Mouse (Mus musculus): ENCODE results near the gene Map1lc3a. TPM values are rescaled to one million over a fixed set of nuclear protein-coding genes. Genes with fewer than 3 reads are reported as not detected.

Map1lc3a gene
- polyA plus RNA-seq, 1 experiment, result 134 TPM

DNA sequence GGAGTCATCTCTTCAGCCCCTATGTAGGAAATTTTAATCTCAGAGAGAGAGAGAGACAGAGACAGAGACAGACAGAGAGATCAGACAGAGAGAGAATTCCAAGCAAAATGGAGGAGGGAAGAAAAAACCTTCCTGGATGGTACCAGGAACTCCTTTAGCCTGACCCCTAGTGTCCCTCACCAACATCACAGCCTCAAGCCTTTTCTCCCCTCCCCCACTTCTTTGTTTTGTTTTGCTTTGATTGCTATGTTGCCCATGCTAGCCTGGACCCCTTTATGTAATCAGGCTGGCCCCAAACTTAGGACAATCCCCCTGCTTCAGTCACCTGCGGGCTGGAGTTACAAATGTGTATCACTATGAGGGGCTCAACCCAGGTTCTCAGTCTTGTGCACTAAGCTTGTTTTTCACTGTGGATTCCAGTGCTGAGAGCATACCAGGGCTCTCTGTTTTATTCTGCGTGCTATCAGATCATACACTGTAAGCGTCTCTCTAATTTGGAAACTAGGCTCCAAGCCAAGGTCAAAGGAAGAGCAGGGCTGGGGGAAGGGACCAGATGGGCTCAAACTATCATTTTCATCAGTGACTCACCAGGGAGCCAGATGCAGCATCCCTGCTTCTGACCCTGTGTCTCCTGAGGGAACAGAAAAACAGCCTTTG is 33.0 kb downstream of the Map1lc3a start:
- TF ChIP-seq CTCF (IDR thresholded peaks at IDR 0.05; ENCODE audit: borderline replicate concordance, insufficient read depth, low read length), result no peak
- TF ChIP-seq POLR2A (IDR thresholded peaks at IDR 0.05; ENCODE audit: low read depth, low read length), result no peak
- H3K27ac ChIP-seq (ENCODE audit: insufficient read depth, low read length), result peak overlapping the region; percentile 46; the same call in 1 of the 2 replicates
- H3K4me3 ChIP-seq (ENCODE audit: insufficient read depth, low read length), result no peak overlapping the region
- 0 out of 2 replicates have a peak, but pooled peaks cover 6% of the 10 kb centered on the region for H3K4me1 ChIP-seq (ENCODE audit: control insufficient read depth, insufficient read depth, low read length)

DNA sequence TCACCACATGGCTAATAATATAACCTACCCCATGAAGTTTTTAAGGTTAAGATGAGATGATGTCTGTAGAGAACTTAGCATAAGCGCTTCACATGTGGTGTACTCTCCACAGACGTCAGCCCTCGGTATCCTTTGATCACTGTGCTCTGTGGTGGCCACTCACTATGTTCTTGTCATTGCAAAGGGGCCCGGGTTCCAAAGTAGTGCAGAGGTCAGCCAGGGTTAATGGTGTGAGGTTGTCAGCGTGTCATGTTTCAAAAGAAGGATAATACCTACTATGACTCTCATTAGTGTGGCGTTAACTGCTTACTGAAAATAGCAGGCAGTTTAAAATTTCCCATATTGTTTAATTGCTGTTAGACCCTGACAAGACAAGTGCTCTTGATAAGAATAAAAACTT is 37.6 kb downstream of the Map1lc3a start:
- Histone ChIP-seq H3K4me3 (ENCODE audit: insufficient read depth, low read length) (no peak overlapping the region), H3K4me1 (ENCODE audit: control insufficient read depth, insufficient read depth, low read length) (0 out of 2 replicates have a peak, but pooled peaks cover 6% of the 10 kb centered on the region), H3K27ac (ENCODE audit: insufficient read depth, low read length) (no peak overlapping the region)
- TF ChIP-seq POLR2A (IDR thresholded peaks at IDR 0.05; ENCODE audit: low read depth, low read length) (no peak), CTCF (IDR thresholded peaks at IDR 0.05; ENCODE audit: borderline replicate concordance, insufficient read depth, low read length) (no peak)

DNA sequence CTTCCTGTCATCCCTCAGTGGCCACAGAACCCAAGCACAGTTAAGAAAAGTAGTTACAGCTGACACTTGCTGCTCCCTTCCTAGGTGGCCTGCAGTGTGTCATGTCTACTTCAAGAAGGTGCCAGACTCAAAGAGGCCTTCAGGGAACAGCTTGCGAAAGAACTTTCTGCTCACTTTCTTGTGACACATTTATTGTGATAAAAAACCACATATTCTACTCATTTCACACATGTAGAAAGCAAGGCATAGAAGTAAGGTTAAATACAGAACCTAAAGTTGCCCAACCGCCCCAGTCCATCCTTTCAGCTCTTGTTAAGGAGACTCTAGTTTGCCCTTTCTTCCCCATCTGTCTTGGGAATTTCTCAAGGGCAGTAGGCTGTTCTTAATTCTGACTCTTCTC is 42.5 kb downstream of the Map1lc3a start:
- Histone ChIP-seq H3K4me3 (ENCODE audit: insufficient read depth, low read length) (no peak overlapping the region), H3K4me1 (ENCODE audit: control insufficient read depth, insufficient read depth, low read length) (no peaks in the 10 kb centered on the region), H3K27ac (ENCODE audit: insufficient read depth, low read length) (no peak overlapping the region)
- no peak for TF ChIP-seq CTCF (IDR thresholded peaks at IDR 0.05; ENCODE audit: borderline replicate concordance, insufficient read depth, low read length)
- no peak for TF ChIP-seq POLR2A (IDR thresholded peaks at IDR 0.05; ENCODE audit: low read depth, low read length)

DNA sequence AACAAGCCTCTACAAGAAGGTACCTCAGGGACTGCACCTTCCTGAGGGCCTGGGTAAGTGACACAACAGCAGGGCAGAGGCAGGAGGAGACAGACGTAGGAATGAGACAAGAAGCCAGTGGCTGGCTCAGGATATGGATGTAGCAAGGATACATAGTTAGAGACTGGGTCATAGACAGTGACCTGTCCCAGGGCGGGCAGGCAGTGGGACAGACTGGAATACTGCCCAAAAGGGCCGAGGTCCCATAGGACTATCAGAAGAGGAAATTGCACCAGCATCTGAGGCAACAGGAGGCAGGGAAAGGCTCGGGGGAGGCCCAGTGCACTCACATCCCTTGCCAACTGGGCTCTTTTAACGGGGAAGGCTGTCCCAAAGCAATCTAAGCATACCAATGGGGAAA is 44.5 kb downstream of the Map1lc3a start:
- no peak overlapping the region for H3K4me3 ChIP-seq (ENCODE audit: insufficient read depth, low read length)
- H3K27ac ChIP-seq (ENCODE audit: insufficient read depth, low read length), result no peak overlapping the region
- H3K4me1 ChIP-seq (ENCODE audit: control insufficient read depth, insufficient read depth, low read length), result no peaks in the 10 kb centered on the region
- TF ChIP-seq CTCF (IDR thresholded peaks at IDR 0.05; ENCODE audit: borderline replicate concordance, insufficient read depth, low read length) (no peak), POLR2A (IDR thresholded peaks at IDR 0.05; ENCODE audit: low read depth, low read length) (no peak)

DNA sequence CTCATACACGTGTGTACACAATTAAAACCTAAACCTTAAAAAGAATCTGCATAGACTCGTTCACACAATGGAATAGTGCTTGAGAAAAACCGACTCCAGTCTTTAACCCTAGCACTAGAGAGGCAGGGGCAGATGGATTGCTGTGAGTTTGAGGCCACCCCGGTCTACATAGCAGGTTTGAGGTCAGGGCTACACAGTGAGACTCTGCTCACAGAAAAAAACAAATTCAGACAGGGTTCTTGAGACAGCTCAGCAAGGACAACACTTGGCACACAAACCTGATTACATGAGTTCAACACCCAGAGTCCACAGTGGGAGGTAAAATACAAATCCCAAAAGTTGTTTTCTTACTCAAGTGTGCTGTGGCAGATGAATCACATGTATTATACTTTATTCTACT is 49.9 kb downstream of the Map1lc3a start:
- TF ChIP-seq POLR2A (IDR thresholded peaks at IDR 0.05; ENCODE audit: low read depth, low read length) (no peak), CTCF (IDR thresholded peaks at IDR 0.05; ENCODE audit: borderline replicate concordance, insufficient read depth, low read length) (no peak)
- Histone ChIP-seq H3K4me3 (ENCODE audit: insufficient read depth, low read length) (no peak overlapping the region), H3K27ac (ENCODE audit: insufficient read depth, low read length) (no peak overlapping the region), H3K4me1 (ENCODE audit: control insufficient read depth, insufficient read depth, low read length) (no peaks in the 10 kb centered on the region)

Other genes starting within 250 kb of the Map1lc3a start
- 52.0 and 52.2 TPM in 2 replicates for gene Ahcy, start 201.8 kb upstream of the Map1lc3a start, polyA plus RNA-seq (2011; ENCODE audit: insufficient read length, low read depth, missing spikeins)
- gene Itch, start 142.8 kb upstream of the Map1lc3a start, polyA plus RNA-seq (2011; ENCODE audit: insufficient read length, low read depth, missing spikeins), result 62.4 and 73.3 TPM in 2 replicates
- gene Dynlrb1, start 39.8 kb upstream of the Map1lc3a start, polyA plus RNA-seq (2011; ENCODE audit: insufficient read length, low read depth, missing spikeins), result 498 and 600 TPM in 2 replicates
- 40.6 and 43.9 TPM in 2 replicates for gene Pigu, start 81.1 kb downstream of the Map1lc3a start, polyA plus RNA-seq (2011; ENCODE audit: insufficient read length, low read depth, missing spikeins)
- gene Trp53inp2, start 104.8 kb downstream of the Map1lc3a start, polyA plus RNA-seq (2011; ENCODE audit: insufficient read length, low read depth, missing spikeins), result 73.2 and 77.7 TPM in 2 replicates
- 44.7 and 44.8 TPM in 2 replicates for gene Ncoa6, start 197.6 kb downstream of the Map1lc3a start, polyA plus RNA-seq (2011; ENCODE audit: insufficient read length, low read depth, missing spikeins)
- 7.1 and 10.1 TPM in 2 replicates for gene Acss2, start 241.7 kb downstream of the Map1lc3a start, polyA plus RNA-seq (2011; ENCODE audit: insufficient read length, low read depth, missing spikeins)
- 10.8 and 11.0 TPM in 2 replicates for gene Ggt7, start 241.9 kb downstream of the Map1lc3a start, polyA plus RNA-seq (2011; ENCODE audit: insufficient read length, low read depth, missing spikeins)

All from embryonic fibroblast, embryonic 13.5 days (primary cell).